Comparison of ENCODE assay signal across 16 mouse cellular contexts in genomic region chr3:101430755-101431115, GRCm38 (mm10). TPM values are rescaled to one million over a fixed set of nuclear protein-coding genes. Genes with fewer than 3 reads are reported as not detected.
DNase-seq lines count a peak whose midpoint lies in the region; ATAC-seq lines count a peak whose summit lies in the region.
"Had no signal": no experiment of that assay in that cellular context is flagged by ENCODE, and none has a peak within 500 bp of the region (broad histone marks: within the 10 kb centered on the region; RNA-seq: fewer than 3 reads in every experiment).

No protein-coding gene starts in this region.

- peaks cover 61% of the 10 kb centered on the region for H3K36me3 ChIP-seq in heart, embryonic 12.5 days
- peaks cover 19% of the 10 kb centered on the region for H3K36me3 ChIP-seq in lung, embryonic 15.5 days
- H3K36me3 ChIP-seq in liver, embryonic 12.5 days, result peaks cover 56% of the 10 kb centered on the region
- H3K36me3 ChIP-seq in embryonic facial prominence, embryonic 10.5 days (replicated peaks), result peaks cover 95% of the 10 kb centered on the region

- H3K27me3 ChIP-seq in heart, embryonic 12.5 days (replicated peaks), result no peaks in the 10 kb centered on the region
- no peaks in the 10 kb centered on the region for H3K27me3 ChIP-seq in lung, embryonic 15.5 days
- H3K27me3 ChIP-seq in liver, embryonic 12.5 days (replicated peaks), result no peaks in the 10 kb centered on the region
- H3K27me3 ChIP-seq in embryonic facial prominence, embryonic 10.5 days (replicated peaks; ENCODE audit: low read depth, poor library complexity, severe bottlenecking), result no peaks in the 10 kb centered on the region
- H3K27me3 ChIP-seq: neural tube, embryonic 12.5 days had no signal

- intact Hi-C loops in left cerebral cortex, postnatal 10 days (cut with DNase I), result no loop called here

- no peak overlapping the region for H3K9ac ChIP-seq in heart, embryonic 12.5 days
- H3K9ac ChIP-seq in lung, embryonic 15.5 days, result no peak overlapping the region
- no peak overlapping the region for H3K9ac ChIP-seq in liver, embryonic 12.5 days
- H3K9ac ChIP-seq: forebrain, postnatal 0 days; hindbrain, embryonic 14.5 days; neural tube, embryonic 12.5 days had no signal

- no peak overlapping the region; the same call in 1 of the 2 replicates for H3K4me2 ChIP-seq in heart, embryonic 12.5 days
- no peak overlapping the region for H3K4me2 ChIP-seq in lung, embryonic 15.5 days
- H3K4me2 ChIP-seq in liver, embryonic 12.5 days, result peak overlapping the region; percentile 45; the same call in 1 of the 2 replicates
- H3K4me2 ChIP-seq: hindbrain, embryonic 14.5 days; neural tube, embryonic 12.5 days had no signal

- ATAC-seq in heart, embryonic 12.5 days (ENCODE audit: insufficient number of reproducible peaks, low FRiP score), result peak; percentile 75; the same call in 1 of the 2 replicates
- peak; percentile 62 for ATAC-seq in lung, embryonic 15.5 days (ENCODE audit: borderline replicate concordance, extremely low read depth, low FRiP score, low TSS enrichment)
- ATAC-seq in liver, embryonic 12.5 days, result no peak
- ATAC-seq in megakaryocyte progenitor cell, adult 5-6 weeks (replicated peaks; ENCODE audit: poor library complexity), result peak; percentile 18; the same call in 1 of the 2 replicates
- ATAC-seq: forebrain, postnatal 0 days had no signal

- no peak for DNase-seq in heart, adult 8-10 months (ENCODE audit: low spot score)
- no peak for DNase-seq in lung, postnatal 14 days
- no peak for DNase-seq in embryonic facial prominence, embryonic 10.5 days (ENCODE audit: low spot score)
- no peak for DNase-seq in left cerebral cortex, postnatal 10 days (ENCODE audit: extremely low spot score in 1 of 2, low spot score in 2 of 2)
- DNase-seq: cerebellum, postnatal 10 days; forebrain, postnatal 0 days; kidney, adult 11 months; right cerebral cortex, postnatal 25 days; thymus, postnatal 4 days had no signal

- H3K4me1 ChIP-seq in heart, embryonic 12.5 days (replicated peaks), result peaks cover 49% of the 10 kb centered on the region
- H3K4me1 ChIP-seq in lung, embryonic 15.5 days, result peaks cover 7% of the 10 kb centered on the region; the same call in 1 of the 2 replicates
- H3K4me1 ChIP-seq in liver, embryonic 12.5 days, result peaks cover 38% of the 10 kb centered on the region
- peaks cover 10% of the 10 kb centered on the region for H3K4me1 ChIP-seq in embryonic facial prominence, embryonic 10.5 days
- H3K4me1 ChIP-seq: neural tube, embryonic 12.5 days had no signal

- H3K27ac ChIP-seq in heart, embryonic 12.5 days (ENCODE audit: poor library complexity, severe bottlenecking), result peak overlapping the region; percentile 79
- peak overlapping the region; percentile 60 for H3K27ac ChIP-seq in lung, embryonic 15.5 days
- H3K27ac ChIP-seq in liver, embryonic 12.5 days, result peak overlapping the region; percentile 16; the same call in 1 of the 2 replicates
- no peak overlapping the region for H3K27ac ChIP-seq in embryonic facial prominence, embryonic 10.5 days (replicated peaks)
- H3K27ac ChIP-seq: hindbrain, embryonic 14.5 days; limb, embryonic 10.5 days; neural tube, embryonic 12.5 days had no signal

- H3K9me3 ChIP-seq in heart, embryonic 12.5 days (replicated peaks), result no peaks in the 10 kb centered on the region
- no peaks in the 10 kb centered on the region for H3K9me3 ChIP-seq in lung, embryonic 15.5 days
- H3K9me3 ChIP-seq in liver, embryonic 12.5 days (replicated peaks), result no peaks in the 10 kb centered on the region
- no peaks in the 10 kb centered on the region for H3K9me3 ChIP-seq in embryonic facial prominence, embryonic 10.5 days
- H3K9me3 ChIP-seq: limb, embryonic 10.5 days; neural tube, embryonic 12.5 days had no signal

- 46% methylated on average over 2 of the region's 2 CpGs for WGBS in heart, embryonic 12.5 days
- 41% methylated on average over 2 of the region's 2 CpGs for WGBS in lung, embryonic 15.5 days
- 65% methylated on average over 2 of the region's 2 CpGs for WGBS in liver, embryonic 12.5 days (ENCODE audit: insufficient replicate concordance)
- 88% methylated on average over 2 of the region's 2 CpGs for WGBS in embryonic facial prominence, embryonic 10.5 days

- no peak overlapping the region for H3K4me3 ChIP-seq in heart, embryonic 12.5 days
- no peak overlapping the region for H3K4me3 ChIP-seq in lung, embryonic 15.5 days
- H3K4me3 ChIP-seq in liver, embryonic 12.5 days, result no peak overlapping the region
- H3K4me3 ChIP-seq in embryonic facial prominence, embryonic 10.5 days, result no peak overlapping the region
- H3K4me3 ChIP-seq: limb, embryonic 10.5 days; neural tube, embryonic 12.5 days had no signal

RNA-seq across cellular contexts. Expression of gene Igsf3, which starts 53.9 kb away (rescaled TPM):
- 46.6 and 46.8 TPM in 2 replicates for polyA plus RNA-seq in heart, embryonic 12.5 days (2016; fragmentation: Nextera tagmentation; extraction: Ambion mirVana)
- total RNA-seq in heart, adult 8-10 months (2022), result 10 to 100 TPM; 10.1 to 12.3 (median 12.0) TPM
- polyA plus RNA-seq in lung, embryonic 15.5 days (2015; fragmentation: Nextera tagmentation; extraction: Ambion mirVana), result 40.7 and 41.3 TPM in 2 replicates
- polyA plus RNA-seq in liver, embryonic 12.5 days (2016; fragmentation: Nextera tagmentation; extraction: Ambion mirVana), result 10.3 and 10.7 TPM in 2 replicates
- total RNA-seq in megakaryocyte progenitor cell, adult 5-6 weeks (2015), result 0.68 and 1.1 TPM in 2 replicates
- 1.1 and 1.3 TPM in 2 replicates for total RNA-seq in megakaryocyte progenitor cell, adult 5-6 weeks (2017)
- polyA plus RNA-seq in embryonic facial prominence, embryonic 10.5 days (2016; fragmentation: Nextera tagmentation; extraction: Ambion mirVana), result 52.1 and 59.2 TPM in 2 replicates
- 10 to 100 TPM; 44.7 to 46.6 TPM for total RNA-seq in left cerebral cortex, postnatal 10 days (2021)
